Mouse (Mus musculus): ENCODE results near the gene Asphd2. TPM values are rescaled to one million over a fixed set of nuclear protein-coding genes. Genes with fewer than 3 reads are reported as not detected.
A peak's percentile ranks its signal among the peaks of the same experiment; 100 is the strongest.

Gene Asphd2
- total RNA-seq, 2 experiments from 2014 or later: 212 to 229 TPM

GRCm38 (mm10) chr5:112355910-112356309, 38.8 kb downstream of the Asphd2 start, which contains the start of gene Gm6583:
TSS of gene Gm6583 (minus strand) at chr5:112356033.
- no peak for DNase-seq (ENCODE audit: low spot score in 2 of 2)

- no peak for DNase-seq (ENCODE audit: low spot score in 2 of 2)
Measured at GRCm38 (mm10) chr5:112355493-112355892, 39.2 kb downstream of the Asphd2 start.

DNA sequence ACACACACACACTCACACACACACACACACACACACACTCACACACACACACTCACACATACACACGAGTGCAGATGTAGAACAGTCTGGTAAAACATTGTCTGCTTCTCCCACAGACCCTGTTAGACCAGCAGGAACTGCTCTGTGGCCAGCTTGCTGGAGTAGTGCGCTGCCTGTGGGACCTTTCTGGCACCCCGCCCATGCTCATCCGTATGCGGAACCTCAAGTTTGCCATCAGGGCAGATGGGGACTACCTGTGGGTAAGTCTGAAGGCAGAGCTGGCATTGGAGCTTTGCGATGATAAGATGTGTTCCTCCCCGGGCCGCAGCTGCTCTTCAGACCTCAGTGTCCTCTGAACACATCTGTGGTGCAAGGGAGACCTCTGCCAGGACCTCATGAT, 45.5 kb downstream of the Asphd2 start:
- DNase-seq (ENCODE audit: low spot score in 2 of 2): no peak

GRCm38 (mm10) chr5:112346211-112346965, 48.3 kb downstream of the Asphd2 start:
- no peak for DNase-seq (ENCODE audit: low spot score in 2 of 2)

GRCm38 (mm10) chr5:112344092-112344960, 50.3 kb downstream of the Asphd2 start:
- DNase-seq (ENCODE audit: low spot score in 2 of 2): peak; percentile 55 to 78

DNA sequence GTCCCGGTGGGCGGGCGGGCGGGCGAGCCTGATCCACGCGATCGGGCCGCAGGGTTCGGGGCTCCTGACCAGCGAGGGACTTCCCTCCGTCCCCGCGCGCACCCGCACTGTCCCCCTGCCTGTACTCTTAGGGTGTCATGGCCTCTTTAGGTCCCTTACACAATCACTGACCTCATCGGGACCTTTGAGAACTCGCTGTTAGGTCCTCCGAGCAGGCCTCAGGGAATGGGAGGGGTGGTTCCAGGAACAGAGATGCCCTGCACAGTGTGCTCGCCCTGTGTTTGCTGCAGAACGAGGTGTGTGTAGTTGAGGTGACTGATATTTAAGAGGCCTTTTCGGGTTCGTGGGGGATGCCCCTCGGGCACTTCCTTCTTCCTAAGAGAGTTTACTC, 51.5 kb downstream of the Asphd2 start:
- DNase-seq (ENCODE audit: low spot score in 2 of 2): no peak

- DNase-seq (ENCODE audit: low spot score in 2 of 2): peak; percentile 72 to 92
Measured at GRCm38 (mm10) chr5:112342463-112343204, 52.0 kb downstream of the Asphd2 start, which contains the start of the genes Srrd and Hps4. TSS of gene Srrd (minus strand) at chr5:112343040. TSS of gene Hps4 (plus strand) at chr5:112343083.

DNA sequence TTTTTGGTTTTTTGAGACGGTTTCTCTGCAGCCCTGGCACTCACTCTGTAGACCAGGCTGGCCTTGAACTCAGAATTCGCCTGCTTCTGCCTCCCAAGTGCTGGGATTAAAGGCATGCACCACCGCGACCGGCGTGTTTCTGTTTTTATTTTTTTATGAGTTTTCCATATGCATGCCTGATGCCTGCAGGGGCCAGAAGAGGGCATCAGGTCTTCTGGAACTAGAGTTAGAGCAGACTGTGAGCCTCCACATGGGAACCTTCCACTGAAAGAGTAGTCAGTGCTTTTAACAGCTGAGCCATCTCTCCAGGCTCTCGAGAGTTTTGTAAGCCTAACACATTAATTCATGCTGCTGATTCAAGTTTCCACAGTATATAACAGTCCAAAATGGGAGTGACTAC, 55.5 kb downstream of the Asphd2 start:
- DNase-seq (ENCODE audit: low spot score in 2 of 2): no peak

DNA sequence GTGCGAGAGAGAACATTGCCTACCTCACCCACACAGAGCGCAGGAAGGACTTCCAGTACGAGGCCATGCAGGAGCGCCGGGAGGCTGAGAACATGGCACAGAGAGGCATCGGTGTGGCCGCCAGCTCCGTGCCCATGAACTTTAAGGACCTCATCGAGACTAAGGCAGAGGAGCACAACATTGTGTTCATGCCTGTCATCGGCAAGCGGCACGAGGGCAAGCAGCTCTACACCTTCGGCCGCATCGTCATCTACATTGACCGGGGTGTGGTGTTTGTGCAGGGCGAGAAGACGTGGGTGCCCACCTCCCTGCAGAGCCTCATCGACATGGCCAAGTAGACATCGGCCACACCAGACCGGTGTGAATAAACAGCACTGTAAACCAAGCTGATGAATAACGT, 57.7 kb downstream of the Asphd2 start:
- no peak for DNase-seq (ENCODE audit: low spot score in 2 of 2)

- DNase-seq (ENCODE audit: low spot score in 2 of 2): peak in 1 of 2 experiments; percentile 39
Measured at GRCm38 (mm10) chr5:112335473-112335872, 59.2 kb downstream of the Asphd2 start.

Other genes with a start within 250 kb of the Asphd2 start
- gene Cryba4, start 142.3 kb downstream of the Asphd2 start, total RNA-seq (2021): 1 to 10 TPM in 1 of 2 experiments, not detected in 1; 1.0 TPM
- 1 to 10 TPM; 8.5 to 9.2 TPM for gene Crybb1, start 139.1 kb downstream of the Asphd2 start, total RNA-seq (2021)
- gene Tpst2, start 118.2 kb downstream of the Asphd2 start, total RNA-seq (2021): 10 to 100 TPM; 37.0 to 40.5 TPM
- 10 to 100 TPM; 38.8 to 42.0 TPM for gene Tfip11, start 68.5 kb downstream of the Asphd2 start, total RNA-seq (2021)
- gene Srrd, start 51.8 kb downstream of the Asphd2 start, total RNA-seq (2021): 10 to 100 TPM; 19.0 to 22.6 TPM
- gene Hps4, start 51.8 kb downstream of the Asphd2 start, total RNA-seq (2021): 10 to 100 TPM; 29.4 to 30.7 TPM
- gene Gm6583, start 38.8 kb downstream of the Asphd2 start, total RNA-seq (2021): not detected
- not detected for gene Gm6588, start 54.6 kb upstream of the Asphd2 start, total RNA-seq (2021)
- gene Sez6l, start 182.3 kb upstream of the Asphd2 start, total RNA-seq (2021): 100 to 1,000 TPM; 226 to 228 TPM

Measured in layer of hippocampus, adult 18-20 months (tissue).